Mouse (Mus musculus): ENCODE data around the gene Frem2. TPM values are rescaled to one million over a fixed set of nuclear protein-coding genes. Genes with fewer than 3 reads are reported as not detected.

Gene Frem2
- polyA plus RNA-seq, 1 experiment from 2014 or later = 1.6 TPM

DNA sequence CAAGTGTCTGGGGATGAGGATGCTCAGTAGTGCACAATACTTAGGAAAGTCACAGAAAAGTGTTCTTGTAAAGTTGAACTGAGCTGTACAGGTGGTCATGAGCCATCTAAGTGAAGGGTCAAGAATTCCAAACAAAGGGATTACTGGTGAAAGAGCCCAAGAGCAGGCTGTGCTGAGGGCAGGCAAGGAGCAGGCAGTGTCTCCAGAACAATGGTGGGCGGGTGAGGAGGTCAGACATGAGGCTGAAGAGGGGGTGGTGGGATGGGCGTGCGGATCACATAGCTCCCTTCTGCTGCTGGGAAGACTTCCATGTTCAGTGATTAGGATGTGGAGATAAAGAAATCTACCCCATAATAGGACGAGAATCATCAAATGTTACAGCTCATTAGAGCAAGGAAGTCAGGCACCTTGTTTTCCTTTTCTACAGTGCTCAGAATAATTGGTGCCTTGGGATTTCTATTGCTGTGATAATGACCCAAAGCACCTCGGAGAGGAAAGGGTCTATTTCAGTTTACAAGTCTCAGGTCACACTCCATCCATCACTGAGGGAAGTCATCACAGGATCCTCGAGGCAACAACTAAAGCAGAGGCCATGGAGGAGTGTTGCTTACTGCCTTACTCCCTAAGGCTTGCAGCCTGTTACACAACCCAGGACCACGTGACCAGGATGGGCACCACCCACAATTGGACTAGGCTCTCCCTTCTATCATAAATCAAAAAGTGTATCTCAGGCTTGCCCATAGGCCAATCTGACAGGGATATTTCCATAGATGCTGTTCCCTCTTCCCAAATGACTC is 80.6 kb downstream of the Frem2 start:
- Histone ChIP-seq H3K27ac (replicated peaks) (no peak overlapping the region), H3K36me3 (no peaks in the 10 kb centered on the region), H3K9ac (no peak overlapping the region), H3K4me3 (no peak overlapping the region), H3K27me3 (no peaks in the 10 kb centered on the region), H3K4me2 (no peak overlapping the region), H3K9me3 (no peaks in the 10 kb centered on the region), H3K4me1 (replicated peaks) (no peaks in the 10 kb centered on the region)
- ATAC-seq (ENCODE audit: low FRiP score, low read depth) = no peak
- 26% methylated on average over 7 of the region's 7 CpGs for WGBS

DNA sequence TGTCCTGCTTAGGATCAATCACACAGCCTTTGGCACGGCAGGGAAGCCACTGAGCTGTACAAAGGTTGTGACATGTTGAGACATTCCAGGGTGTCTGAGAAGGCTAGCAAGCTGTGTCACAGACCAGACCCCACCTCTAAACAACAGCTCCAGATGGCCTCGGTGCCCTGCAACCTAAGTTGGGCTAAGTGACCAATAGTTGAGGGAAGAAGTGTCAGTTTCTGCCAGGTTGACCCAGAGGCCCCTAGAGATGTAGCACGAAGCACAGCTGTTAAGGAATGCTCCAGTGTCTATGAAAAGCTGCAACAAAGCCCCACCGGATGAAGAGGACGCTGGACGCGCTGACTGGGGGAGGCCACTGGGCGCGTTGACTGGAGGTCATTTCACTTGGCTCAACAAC is 83.0 kb downstream of the Frem2 start:
- 17% methylated on average over 9 of the region's 9 CpGs for WGBS
- no peak overlapping the region for H3K4me3 ChIP-seq
- no peak for ATAC-seq (ENCODE audit: low FRiP score, low read depth)

GRCm38 (mm10) chr3:53571663-53572062 is 85.5 kb downstream of the Frem2 start:
- no peak overlapping the region for H3K4me2 ChIP-seq
- no peaks in the 10 kb centered on the region for H3K36me3 ChIP-seq
- H3K4me1 ChIP-seq (replicated peaks) = no peaks in the 10 kb centered on the region
- H3K9me3 ChIP-seq = no peaks in the 10 kb centered on the region
- no peak overlapping the region for H3K9ac ChIP-seq
- H3K4me3 ChIP-seq = no peak overlapping the region
- ATAC-seq (ENCODE audit: low FRiP score, low read depth) = no peak
- H3K27ac ChIP-seq (replicated peaks) = no peak overlapping the region
- no peaks in the 10 kb centered on the region for H3K27me3 ChIP-seq
- 62% methylated on average over 6 of the region's 6 CpGs for WGBS

More for the DNA sequence above, 83.0 kb downstream of the Frem2 start:
- Histone ChIP-seq H3K27me3 (no peaks in the 10 kb centered on the region), H3K36me3 (no peaks in the 10 kb centered on the region), H3K9ac (no peak overlapping the region), H3K9me3 (no peaks in the 10 kb centered on the region), H3K4me1 (replicated peaks) (no peaks in the 10 kb centered on the region), H3K27ac (replicated peaks) (no peak overlapping the region), H3K4me2 (no peak overlapping the region)

- peak overlapping the region; percentile 31; the same call in 1 of the 2 replicates for H3K27ac ChIP-seq (replicated peaks)
- WGBS = 28% methylated on average over 7 of the region's 7 CpGs
Measured at GRCm38 (mm10) chr3:53564521-53564920, 92.6 kb downstream of the Frem2 start.

GRCm38 (mm10) chr3:53563746-53564145 is 93.4 kb downstream of the Frem2 start:
- WGBS = 24% methylated on average over 7 of the region's 7 CpGs
- peak; percentile 78 for ATAC-seq (ENCODE audit: low FRiP score, low read depth)
- no peaks in the 10 kb centered on the region for H3K27me3 ChIP-seq
- peak overlapping the region; percentile 31; the same call in 1 of the 2 replicates for H3K27ac ChIP-seq (replicated peaks)
- H3K4me3 ChIP-seq = no peak overlapping the region
- H3K9me3 ChIP-seq = no peaks in the 10 kb centered on the region
- H3K9ac ChIP-seq = no peak overlapping the region
- 0 out of 2 replicates have a peak overlapping the region, but pooled peaks have one; percentile 1 for H3K4me2 ChIP-seq
- H3K36me3 ChIP-seq = no peaks in the 10 kb centered on the region
- H3K4me1 ChIP-seq (replicated peaks) = peaks cover 15% of the 10 kb centered on the region

More at GRCm38 (mm10) chr3:53564521-53564920, 92.6 kb downstream of the Frem2 start:
- Histone ChIP-seq H3K27me3 (no peaks in the 10 kb centered on the region), H3K4me2 (no peak overlapping the region), H3K4me3 (no peak overlapping the region), H3K9ac (no peak overlapping the region), H3K36me3 (no peaks in the 10 kb centered on the region), H3K9me3 (no peaks in the 10 kb centered on the region), H3K4me1 (replicated peaks) (peaks cover 15% of the 10 kb centered on the region)
- ATAC-seq (ENCODE audit: low FRiP score, low read depth) = no peak

- 37% methylated on average over 7 of the region's 7 CpGs for WGBS
- no peak for ATAC-seq (ENCODE audit: low FRiP score, low read depth)
Measured at GRCm38 (mm10) chr3:53561813-53562212, 95.3 kb downstream of the Frem2 start.

GRCm38 (mm10) chr3:53559056-53559455 is 98.1 kb downstream of the Frem2 start:
- no peak overlapping the region for H3K9ac ChIP-seq
- 43% methylated on average over 6 of the region's 6 CpGs for WGBS
- H3K4me3 ChIP-seq = no peak overlapping the region
- no peaks in the 10 kb centered on the region for H3K9me3 ChIP-seq
- H3K4me1 ChIP-seq (replicated peaks) = peaks cover 11% of the 10 kb centered on the region
- no peak for ATAC-seq (ENCODE audit: low FRiP score, low read depth)
- H3K36me3 ChIP-seq = no peaks in the 10 kb centered on the region
- H3K27ac ChIP-seq (replicated peaks) = no peak overlapping the region
- no peaks in the 10 kb centered on the region for H3K27me3 ChIP-seq
- no peak overlapping the region for H3K4me2 ChIP-seq

More at GRCm38 (mm10) chr3:53561813-53562212, 95.3 kb downstream of the Frem2 start:
- Histone ChIP-seq H3K4me2 (no peak overlapping the region), H3K27ac (replicated peaks) (no peak overlapping the region), H3K4me1 (replicated peaks) (peaks cover 20% of the 10 kb centered on the region), H3K36me3 (no peaks in the 10 kb centered on the region), H3K9me3 (no peaks in the 10 kb centered on the region), H3K27me3 (no peaks in the 10 kb centered on the region), H3K4me3 (no peak overlapping the region), H3K9ac (no peak overlapping the region)

DNA sequence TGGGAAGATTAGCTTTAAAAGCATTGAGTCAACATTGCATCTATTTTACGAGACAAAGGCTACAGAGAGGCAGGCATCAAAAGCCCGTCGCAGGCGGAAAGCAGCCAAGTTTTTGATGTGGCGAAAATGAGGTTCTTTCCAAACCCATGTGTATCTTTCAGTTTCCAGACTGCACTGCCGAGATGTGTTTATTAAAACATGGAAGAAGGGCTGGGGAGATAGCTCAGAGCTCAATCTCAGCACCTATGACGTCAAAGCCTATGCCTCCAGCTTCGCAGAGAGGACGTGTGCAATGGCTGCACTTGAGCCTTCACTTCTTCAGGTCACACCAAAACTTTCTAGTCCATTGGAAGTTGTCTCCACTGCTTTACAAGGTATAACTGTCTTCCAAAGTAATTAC is 98.9 kb downstream of the Frem2 start:
- Histone ChIP-seq H3K4me2 (no peak overlapping the region), H3K27me3 (no peaks in the 10 kb centered on the region), H3K9me3 (no peaks in the 10 kb centered on the region), H3K4me3 (no peak overlapping the region), H3K36me3 (no peaks in the 10 kb centered on the region), H3K9ac (no peak overlapping the region), H3K4me1 (replicated peaks) (0 out of 2 replicates have a peak, but pooled peaks cover 5% of the 10 kb centered on the region), H3K27ac (replicated peaks) (peak overlapping the region; percentile 22; the same call in 1 of the 2 replicates)
- 83% methylated on average over 9 of the region's 9 CpGs for WGBS
- ATAC-seq (ENCODE audit: low FRiP score, low read depth) = no peak

DNA sequence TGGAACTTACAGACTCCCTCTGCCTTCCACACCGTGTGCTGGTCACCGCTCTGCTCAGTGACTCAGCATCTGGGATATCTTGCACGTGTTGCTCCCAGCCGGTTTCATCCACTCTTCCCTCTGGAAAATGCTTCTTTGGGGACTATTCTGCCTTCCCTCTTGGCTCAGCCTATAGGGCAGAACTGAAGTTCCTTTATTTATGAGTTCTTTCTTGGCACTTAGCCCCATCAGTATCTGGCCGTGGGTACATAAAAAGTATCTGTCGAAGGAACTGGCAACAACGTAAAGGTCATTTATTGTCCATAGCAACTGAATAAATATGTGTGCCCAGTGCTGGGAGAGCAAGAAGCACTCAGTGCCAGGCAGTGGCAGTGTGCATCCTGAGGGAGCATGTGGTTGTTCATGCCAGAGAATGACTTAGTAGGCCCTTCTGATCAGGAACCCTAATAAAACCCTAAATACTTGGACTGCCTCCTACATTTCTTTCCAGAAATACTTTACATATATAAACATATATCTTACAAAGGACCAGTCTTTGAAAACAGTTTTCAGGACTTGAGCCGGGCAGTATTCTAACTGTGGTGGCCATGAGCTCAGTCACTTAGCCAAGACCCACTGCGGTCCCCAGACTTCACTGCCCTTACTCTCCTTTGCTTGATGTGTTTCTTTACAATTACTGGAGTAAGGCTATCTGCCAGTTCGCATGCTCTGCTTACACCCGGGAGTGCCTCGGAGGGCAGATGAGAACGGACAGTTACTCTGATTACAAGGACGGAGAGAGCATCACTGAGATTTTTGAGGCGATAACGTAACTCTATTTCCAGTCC is 99.6 kb downstream of the Frem2 start:
- Histone ChIP-seq H3K27ac (replicated peaks) (peak overlapping the region; percentile 22; the same call in 1 of the 2 replicates), H3K36me3 (no peaks in the 10 kb centered on the region), H3K27me3 (no peaks in the 10 kb centered on the region), H3K4me2 (no peak overlapping the region), H3K4me3 (no peak overlapping the region), H3K9me3 (no peaks in the 10 kb centered on the region), H3K9ac (no peak overlapping the region), H3K4me1 (replicated peaks) (0 out of 2 replicates have a peak, but pooled peaks cover 5% of the 10 kb centered on the region)
- WGBS = 65% methylated on average over 16 of the region's 16 CpGs
- peak; percentile 89 for ATAC-seq (ENCODE audit: low FRiP score, low read depth)

DNA sequence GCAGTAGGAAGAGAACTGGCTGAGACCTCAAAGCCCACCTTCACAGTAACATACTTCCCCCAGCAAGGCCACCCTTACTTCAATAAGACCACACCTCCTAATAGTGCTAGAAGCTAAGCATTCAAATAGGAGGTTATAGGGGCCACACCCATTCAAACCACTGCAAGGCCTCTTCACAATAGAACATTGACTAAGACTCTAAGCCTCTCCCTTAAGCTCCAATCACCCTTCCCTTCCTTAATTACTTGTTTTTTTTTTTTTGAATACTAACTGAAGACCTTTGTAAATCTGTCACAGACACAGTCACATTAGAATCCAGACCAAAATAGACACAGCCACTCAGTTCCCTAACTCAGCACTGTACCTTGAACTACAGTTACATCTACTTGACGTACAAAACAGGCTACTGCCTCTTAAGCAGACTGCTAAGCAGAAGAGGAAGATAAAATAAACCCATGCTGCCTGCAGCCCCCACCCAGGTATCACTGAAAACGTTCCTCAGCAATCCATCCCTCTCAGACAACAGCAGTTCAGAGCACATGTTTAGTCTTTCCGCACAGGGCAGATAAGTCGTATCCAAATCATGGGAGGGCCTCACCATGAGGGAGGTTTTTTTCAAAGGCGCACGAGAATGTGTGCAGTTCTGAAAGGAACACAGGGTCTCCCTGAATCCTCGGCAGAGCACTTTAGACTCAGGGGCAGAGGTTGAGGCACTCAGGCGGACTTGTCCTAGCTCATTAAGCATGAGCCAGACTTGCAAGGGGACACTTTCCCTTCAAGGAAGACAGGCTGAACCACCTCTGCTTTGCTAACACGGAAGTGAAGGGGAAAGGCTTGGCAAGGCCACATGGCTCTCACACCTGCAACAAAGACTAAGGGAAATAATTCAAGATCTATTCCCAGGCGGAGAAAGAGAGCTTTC is 101.9 kb downstream of the Frem2 start:
- 68% methylated on average over 10 of the region's 10 CpGs for WGBS
- Histone ChIP-seq H3K27me3 (no peaks in the 10 kb centered on the region), H3K36me3 (no peaks in the 10 kb centered on the region), H3K9ac (no peak overlapping the region), H3K4me1 (replicated peaks) (0 out of 2 replicates have a peak, but pooled peaks cover 5% of the 10 kb centered on the region), H3K9me3 (no peaks in the 10 kb centered on the region), H3K4me2 (no peak overlapping the region), H3K4me3 (no peak overlapping the region), H3K27ac (replicated peaks) (no peak overlapping the region)
- ATAC-seq (ENCODE audit: low FRiP score, low read depth) = no peak

DNA sequence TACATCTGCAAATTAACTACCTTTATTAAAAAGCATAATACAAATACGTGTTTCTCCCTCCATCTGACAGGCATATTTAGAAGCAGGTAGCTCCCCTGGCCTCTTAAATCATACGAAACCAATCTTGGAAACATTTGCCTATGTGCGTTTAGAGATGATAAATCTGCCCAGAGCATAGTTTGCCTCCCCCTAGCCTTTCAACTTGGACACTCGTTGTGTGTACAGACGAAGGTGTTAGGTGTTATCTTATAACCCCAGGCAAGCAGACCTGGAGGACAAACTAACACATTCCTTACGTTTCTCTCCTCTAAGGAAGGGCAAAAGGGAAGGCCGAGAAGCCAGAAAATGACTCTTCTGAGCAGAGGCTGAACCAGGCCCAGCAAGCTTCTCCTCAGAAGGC is 104.5 kb downstream of the Frem2 start:
- no peak overlapping the region for H3K4me3 ChIP-seq
- H3K4me2 ChIP-seq = no peak overlapping the region
- H3K27ac ChIP-seq (replicated peaks) = no peak overlapping the region
- no peak overlapping the region for H3K9ac ChIP-seq
- no peak for ATAC-seq (ENCODE audit: low FRiP score, low read depth)
- no peaks in the 10 kb centered on the region for H3K9me3 ChIP-seq
- no peaks in the 10 kb centered on the region for H3K36me3 ChIP-seq
- no peaks in the 10 kb centered on the region for H3K27me3 ChIP-seq
- 0 out of 2 replicates have a peak, but pooled peaks cover 5% of the 10 kb centered on the region for H3K4me1 ChIP-seq (replicated peaks)
- WGBS = 80% methylated on average over 7 of the region's 7 CpGs
